Mouse (Mus musculus) cortical plate, adult 2 months (tissue): ENCODE data around the gene Prickle4.

Experiments used
- CTCF ChIP-seq: fragments of 200-500 bp; IDR thresholded peaks from 2 replicates; pipeline ENCODE4 v1.5.1; 2011; ENCODE audit warnings: mild to moderate bottlenecking, control low read depth, low read length; ENCODE audit not compliant: insufficient read depth; ENCODE audit errors: extremely low read depth
- POLR2A ChIP-seq: fragments of 200-500 bp; IDR thresholded peaks from 2 replicates; pipeline ENCODE4 v1.6.1; 2011; ENCODE audit warnings: mild to moderate bottlenecking, low read length, control low read depth; ENCODE audit not compliant: insufficient read depth; ENCODE audit errors: extremely low read depth

GRCm38 (mm10) chr17:47704692-47705091 is 10.2 kb upstream of the Prickle4 start:
- TF ChIP-seq POLR2A (no peak), CTCF (no peak)
